Mouse (Mus musculus) brain, embryonic 18.5 days (tissue): ENCODE measurements around the gene Rhbdf2.

Experiments
- DNase-seq: peaks from one replicate; pipeline ENCODE4 v3.0.0-alpha.2; 2012; ENCODE audit warnings: low read depth, low spot score

The Rhbdf2 gene

DNA sequence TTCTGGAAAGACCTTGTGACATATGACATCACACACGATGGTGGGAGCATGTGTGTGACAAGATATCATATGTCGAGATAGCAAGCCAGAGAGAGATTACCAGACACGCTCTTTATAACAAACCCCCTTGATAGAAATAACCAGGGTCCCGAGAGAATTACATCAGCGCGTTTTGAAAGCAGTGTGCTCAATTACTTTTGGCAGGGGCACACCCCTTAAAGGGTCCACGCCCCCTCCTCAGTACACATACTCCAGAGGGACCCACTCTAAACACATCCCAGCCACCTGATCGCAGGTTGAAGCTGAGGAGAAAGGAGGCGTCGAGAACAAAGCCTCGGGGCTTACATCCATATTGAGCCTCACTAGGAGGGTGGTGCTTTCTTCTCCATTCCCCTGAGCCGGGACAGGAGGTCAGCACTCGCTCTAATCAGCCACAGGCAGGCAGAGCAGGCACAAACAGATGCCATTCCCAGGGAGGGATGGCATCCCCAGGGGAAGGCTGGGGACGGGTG, 37.7 kb downstream of the Rhbdf2 start:
- no peak for DNase-seq

DNA sequence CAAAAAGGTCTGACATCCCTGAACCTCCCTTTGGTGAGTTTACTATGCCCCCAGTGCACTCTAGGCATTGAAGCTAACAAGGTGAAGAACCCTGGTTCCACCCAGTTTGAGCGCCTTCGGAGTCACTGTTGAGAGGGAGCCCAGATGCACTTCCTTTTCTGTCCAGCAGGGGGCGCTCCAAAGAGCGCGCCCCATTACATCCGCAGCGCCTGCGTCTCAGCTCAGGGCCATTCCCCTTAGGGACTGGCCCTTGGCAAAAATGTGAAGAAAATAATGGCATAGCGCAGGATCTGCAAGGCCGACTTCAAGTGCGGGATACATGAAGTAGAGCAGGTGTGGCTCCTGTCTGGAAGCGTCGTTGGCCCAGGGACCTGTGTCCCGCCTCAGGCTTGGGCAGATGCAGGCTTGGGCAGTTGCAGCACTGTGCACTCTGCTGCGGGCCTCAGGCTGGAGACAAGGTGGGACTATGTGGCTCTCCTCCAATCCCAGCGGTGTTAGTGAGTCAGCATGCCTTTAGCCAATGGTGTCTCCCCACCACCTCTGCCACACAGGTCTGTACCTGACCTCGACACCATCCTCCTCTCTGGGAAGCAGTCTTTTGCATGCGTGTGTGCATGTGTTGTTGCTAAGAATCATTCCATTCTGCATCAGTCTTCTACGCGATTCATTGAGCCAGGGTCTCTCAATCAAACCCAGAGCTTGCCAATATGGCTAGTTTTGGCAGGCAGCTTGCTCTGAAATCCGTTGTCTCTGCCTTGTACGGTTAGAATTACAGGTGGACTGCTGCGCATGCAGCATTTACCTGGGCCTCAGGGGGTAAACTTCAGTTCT, 39.8 kb downstream of the Rhbdf2 start:
- DNase-seq = no peak

GRCm38 (mm10) chr11:116586310-116586709, 40.5 kb downstream of the Rhbdf2 start, which contains the start of gene Aanat:
Gene Aanat, plus strand, starts transcription at chr11:116586432.
- no peak for DNase-seq

- no peak for DNase-seq
Observed at GRCm38 (mm10) chr11:116585682-116586081, 41.1 kb downstream of the Rhbdf2 start.

DNA sequence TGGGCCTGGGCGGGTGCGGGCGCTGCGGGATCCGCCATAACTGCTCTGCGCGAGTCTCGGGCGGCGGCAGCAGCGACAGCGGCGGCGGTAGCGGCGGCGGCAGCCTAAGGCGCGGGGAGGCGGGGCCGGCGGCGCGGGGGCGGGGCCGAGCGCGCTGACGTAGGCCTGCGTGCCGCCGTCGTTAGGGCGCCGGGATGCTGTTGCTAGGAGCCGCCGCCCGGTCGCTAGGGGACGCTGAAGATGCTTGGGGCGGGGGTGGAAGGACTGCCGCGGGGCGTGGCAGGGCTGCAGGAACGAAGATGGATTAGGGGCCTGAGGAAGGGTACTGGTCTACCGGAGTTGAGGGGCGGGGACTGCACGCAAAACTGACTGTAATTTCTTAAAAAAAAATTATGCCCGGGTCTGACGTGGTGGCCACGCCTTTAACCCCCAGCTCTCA, 45.4 kb downstream of the Rhbdf2 start, which contains the start of gene Ube2o:
Gene Ube2o, minus strand, starts transcription at position 72 of the 439 bp plus-strand sequence.
- DNase-seq = peak; percentile 52

GRCm38 (mm10) chr11:116580711-116581375, 46.0 kb downstream of the Rhbdf2 start:
- DNase-seq = no peak

DNA sequence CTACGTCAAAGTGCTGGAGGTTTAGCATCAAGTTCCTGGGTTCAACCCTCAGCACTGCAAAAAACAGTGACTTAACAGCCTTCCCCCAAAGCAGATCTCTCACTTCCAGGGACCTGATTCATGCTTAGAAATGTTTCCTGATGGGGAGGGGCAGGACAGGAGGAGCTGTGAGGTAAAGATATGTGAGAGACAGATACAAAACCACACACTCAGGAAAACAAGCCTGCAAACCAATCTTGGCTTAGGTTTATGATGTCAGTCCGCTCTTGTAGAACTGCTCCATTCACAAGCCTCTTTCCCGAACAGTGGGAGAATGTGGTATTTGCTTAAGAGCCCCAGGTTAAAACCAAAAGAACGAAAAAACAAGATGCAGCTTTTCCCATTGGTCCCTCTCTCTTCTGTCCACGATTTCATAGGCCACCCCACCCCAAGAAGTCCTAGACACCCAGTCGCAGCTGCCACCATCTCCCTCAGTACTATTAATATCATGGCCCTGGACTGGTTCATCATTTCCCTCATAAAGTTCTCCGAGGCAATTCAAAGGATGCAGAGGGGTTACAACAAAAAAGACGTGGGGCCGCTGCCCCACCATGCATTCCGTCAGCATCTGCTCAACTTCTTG, 46.7 kb downstream of the Rhbdf2 start:
- no peak for DNase-seq

DNA sequence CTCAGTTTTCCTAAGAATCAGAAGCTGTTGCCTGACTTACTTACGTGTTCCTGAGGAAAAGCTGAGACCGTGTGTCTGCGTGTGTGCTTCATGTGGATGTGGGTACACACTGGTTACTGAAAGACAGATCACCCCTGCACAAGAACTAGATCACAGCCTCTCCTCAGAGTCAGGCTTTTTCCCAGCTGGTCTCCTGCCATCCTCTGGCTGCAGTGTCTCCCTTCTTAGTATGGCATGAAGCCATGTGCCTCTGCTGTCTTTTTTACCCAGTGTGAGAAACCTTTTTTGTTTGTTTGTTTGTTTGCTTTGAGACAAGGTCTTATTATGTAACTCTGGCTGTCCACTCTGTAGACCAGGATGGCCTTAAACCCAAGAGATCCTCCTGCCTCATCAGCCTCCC, 47.5 kb downstream of the Rhbdf2 start:
- no peak for DNase-seq

GRCm38 (mm10) chr11:116575396-116575795, 51.4 kb downstream of the Rhbdf2 start:
- no peak for DNase-seq

DNA sequence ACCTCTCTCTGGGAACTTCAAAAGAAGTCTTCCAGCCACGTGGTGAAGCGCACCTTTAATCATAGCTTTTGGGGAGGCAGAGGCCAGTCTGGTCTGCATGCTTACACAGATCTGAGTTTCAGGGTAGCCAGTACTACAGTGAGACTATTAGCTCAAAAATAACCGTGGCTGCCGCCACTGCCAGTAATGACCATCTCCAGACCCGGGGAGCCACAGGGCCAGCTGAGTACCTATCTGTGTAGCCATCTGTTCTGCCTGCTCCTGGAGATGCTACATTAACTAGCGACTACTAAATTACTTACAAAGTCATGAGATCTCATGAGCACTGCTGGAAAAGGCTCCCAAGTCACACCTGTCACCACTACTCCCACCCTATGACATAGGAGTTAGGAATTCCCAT, 51.8 kb downstream of the Rhbdf2 start:
- DNase-seq = no peak

DNA sequence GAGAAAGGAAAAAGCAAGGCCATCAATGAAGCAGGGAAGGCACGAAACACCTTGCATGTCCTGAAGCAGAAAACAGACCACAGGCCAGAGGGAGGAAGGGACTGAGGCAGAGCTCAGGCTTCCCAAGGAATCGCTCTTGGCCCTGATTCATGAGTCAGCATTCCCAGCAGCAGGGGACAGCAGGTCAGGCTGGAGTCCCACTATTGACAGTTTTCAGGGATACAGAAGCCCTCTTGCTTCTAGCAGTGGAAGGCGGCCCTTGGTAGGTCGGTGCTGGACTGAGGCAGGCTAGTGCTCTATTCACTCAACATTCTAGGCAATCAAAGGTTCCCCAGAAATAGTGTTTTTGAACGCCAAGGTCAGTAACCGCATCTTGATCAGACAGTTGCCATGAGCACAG, 52.3 kb downstream of the Rhbdf2 start:
- DNase-seq = no peak

DNA sequence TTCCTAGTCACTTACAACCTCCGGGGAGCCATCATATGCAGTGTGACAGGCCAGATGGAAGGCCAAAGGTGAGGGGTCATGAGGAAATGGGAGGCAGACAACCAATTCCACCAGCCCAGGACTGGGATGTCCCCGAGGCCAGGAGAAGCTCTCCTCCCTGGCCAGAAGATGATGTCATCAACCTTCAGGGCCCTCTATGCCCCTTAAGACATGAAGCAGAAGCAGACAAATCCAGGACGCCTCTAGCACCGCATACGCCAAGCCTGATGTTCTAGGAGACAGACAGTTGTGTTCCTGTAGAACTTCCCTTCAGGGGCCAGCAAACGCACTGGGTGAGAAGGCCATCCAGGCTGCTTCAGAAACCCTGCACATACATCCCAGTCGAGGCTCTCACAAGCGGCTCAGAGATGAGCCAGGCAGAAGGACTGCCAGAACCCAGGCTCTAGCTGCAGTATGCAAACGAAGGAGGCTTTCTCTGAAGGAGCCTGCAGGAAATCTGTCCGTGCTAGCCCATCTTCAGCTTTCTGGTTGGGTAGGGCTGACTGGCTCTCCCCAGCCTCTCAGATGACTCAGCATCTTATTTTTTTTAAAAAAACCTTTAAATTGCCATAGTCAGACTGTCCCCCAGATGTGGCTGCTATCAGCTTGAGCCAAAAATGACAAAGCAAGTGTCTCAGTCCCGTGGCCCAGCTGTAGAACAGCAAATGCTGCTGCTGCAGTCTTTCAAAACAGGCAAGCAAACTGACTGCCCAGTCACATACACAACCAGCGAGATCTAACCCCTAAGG, 53.9 kb downstream of the Rhbdf2 start:
- no peak for DNase-seq

GRCm38 (mm10) chr11:116571767-116572679, 54.8 kb downstream of the Rhbdf2 start:
- no peak for DNase-seq

GRCm38 (mm10) chr11:116570821-116571220, 56.0 kb downstream of the Rhbdf2 start:
- DNase-seq = no peak

- DNase-seq = no peak
Observed at GRCm38 (mm10) chr11:116567531-116567930, 59.3 kb downstream of the Rhbdf2 start.

DNA sequence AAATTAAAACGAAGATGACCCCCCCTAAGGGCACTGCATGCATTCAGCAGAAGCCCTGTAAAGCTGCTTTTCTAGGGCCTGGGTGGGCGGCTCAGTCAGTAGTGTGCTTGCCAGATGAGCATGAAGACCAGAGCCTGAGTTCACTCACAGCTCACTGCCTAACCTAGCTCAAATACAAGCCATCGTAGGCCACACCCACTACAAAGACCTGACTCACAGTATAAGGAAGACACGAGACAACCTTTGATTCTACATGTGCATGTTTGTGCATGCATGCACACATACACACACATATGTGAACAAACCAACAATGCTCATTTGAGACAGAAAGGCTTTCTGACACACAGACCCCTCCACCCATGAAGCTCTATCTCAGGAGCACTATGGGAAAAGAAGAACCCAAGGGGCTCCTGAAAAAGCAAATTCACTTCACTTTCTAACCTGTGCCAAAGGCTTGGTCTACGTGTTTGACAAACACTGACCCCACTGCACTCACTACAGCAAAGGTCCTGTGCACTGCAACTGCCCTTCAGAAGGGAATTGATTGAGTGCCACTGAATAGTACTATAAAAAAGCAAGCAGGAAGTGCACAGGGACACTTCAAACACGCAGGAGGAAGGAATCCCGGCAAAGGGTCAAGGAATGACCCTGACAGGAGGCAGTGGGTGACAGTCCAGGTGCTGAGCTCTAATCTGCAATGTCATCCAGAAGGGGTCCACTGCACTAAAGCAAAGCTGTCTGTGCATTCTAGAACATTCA, 61.4 kb downstream of the Rhbdf2 start:
- no peak for DNase-seq

- no peak for DNase-seq
Observed at GRCm38 (mm10) chr11:116556308-116556707, 70.5 kb downstream of the Rhbdf2 start.

DNA sequence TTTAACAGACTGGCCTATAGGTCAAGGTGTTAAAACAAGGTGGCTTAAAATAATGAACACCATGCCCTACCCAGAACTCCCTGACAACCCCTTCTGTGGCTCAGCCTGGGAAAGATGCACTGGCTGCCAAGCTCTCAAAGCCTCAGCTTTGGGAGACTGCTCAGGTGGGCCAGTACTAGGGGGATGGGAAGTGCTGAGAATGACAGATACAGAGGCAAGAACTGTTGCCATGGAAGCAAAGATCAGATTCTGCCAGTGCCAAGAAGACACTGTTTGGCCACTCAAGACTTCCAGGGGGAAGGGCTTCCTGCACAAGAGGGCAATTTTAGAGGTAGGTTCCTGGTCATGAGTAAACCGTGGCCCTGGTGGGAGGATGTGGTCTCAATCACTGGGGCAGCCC, 71.2 kb downstream of the Rhbdf2 start:
- DNase-seq = no peak

DNA sequence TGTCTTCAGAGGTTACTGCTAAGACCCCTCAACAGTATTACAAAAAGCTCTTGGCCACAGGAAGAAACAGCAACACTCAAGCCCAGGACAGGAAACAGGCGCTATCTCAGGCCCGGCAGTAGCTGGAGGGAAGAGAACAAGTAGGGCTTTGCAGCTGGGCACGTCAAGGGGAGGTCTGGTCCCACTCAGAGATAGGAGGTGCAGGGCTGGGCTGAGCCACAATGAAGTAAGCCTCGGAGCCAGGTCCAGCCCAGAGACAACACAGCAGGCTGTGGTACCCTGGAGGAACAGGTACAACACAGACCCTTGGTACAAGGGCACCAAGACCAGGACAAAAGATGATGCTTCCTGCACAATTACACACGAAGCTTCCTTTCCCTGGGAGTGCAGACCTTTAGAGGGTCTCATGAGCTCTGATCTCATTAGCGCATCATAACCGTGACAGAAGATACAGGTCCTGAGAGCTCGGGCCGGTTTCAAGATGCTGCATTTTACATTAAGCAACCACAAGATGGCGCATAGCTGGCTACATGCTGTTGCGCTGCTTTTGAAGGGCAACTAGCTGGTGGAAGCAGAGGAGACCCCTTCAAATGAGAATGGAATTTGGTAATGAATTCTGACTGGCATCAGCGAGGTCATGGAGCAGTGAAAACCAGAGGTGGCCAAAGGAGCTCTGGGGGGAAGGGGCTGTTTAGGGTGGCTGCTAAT, 72.5 kb downstream of the Rhbdf2 start:
- peak; percentile 32 for DNase-seq
